Mouse (Mus musculus) MN1 (cell line): ENCODE measurements around the gene Lyrm7.
"Not testable (repeated sequence)": the region's sequence is repeated elsewhere in the genome, so short reads cannot be mapped to it uniquely, and the experiment has no call there.

Source experiments
- DNase-seq: peaks from one replicate; pipeline ENCODE4 v3.0.0-alpha.2; 2016; ENCODE audit warnings: low spot score

The Lyrm7 gene

DNA sequence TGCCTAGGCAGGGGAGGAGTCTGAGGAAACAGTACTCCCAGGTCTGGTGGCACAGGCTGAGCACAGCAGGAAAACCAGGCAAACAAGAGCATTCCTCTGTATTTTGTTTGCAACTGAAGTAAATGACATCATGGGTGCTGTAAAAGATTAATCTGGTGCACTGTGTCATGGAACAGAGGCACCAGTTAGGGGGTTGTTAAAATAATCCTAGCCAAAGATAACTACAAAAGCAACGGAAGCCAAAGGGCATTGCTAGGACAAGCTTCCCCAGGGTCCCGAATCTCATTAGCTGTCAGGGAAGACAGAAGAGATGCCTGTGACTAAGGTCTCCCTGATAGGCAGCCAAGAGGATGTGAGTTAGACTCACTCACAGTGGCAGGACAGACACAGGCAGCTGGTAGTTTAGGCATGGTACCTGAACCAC, 20.3 kb upstream of the Lyrm7 start:
- DNase-seq, result peak; percentile 60

DNA sequence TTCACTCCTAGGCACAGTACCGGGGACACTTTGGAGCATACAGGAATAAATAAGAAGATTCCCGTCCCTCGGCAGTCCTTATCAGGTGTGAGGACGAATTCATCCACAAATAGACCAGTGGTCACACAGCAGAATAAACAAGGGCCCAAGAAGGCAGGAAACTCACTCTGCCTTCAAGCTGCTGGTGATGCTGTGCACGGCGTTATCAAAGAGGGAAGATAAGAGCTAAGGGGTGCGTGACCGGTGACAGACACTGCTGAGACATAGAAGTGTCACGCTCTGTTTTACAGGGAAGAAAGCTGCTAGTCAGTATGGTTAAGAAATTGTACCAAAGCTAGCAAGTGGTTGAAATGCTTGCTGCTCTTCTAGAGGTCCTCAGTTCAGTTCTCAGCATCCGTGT, 19.2 kb upstream of the Lyrm7 start:
- no peak for DNase-seq

DNA sequence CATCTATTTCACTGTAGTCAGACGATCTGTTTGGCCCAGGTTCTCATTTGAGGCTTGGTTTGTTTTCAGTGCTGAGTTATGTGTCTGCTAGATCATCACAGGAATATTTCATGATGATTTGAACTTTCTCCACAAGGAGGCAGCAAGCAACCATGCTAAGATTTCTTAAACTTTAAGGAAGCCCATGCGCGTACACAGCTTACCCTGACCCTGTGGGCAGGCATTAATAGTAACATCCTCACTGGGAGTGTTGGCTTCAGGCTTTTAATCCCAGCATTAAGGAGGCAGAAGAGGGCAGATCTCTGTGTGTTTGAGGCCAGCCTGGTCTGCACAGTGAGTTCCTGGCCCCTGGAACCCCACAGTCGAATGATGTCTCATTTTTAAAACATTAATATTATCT, 18.7 kb upstream of the Lyrm7 start:
- DNase-seq, result peak; percentile 91

DNA sequence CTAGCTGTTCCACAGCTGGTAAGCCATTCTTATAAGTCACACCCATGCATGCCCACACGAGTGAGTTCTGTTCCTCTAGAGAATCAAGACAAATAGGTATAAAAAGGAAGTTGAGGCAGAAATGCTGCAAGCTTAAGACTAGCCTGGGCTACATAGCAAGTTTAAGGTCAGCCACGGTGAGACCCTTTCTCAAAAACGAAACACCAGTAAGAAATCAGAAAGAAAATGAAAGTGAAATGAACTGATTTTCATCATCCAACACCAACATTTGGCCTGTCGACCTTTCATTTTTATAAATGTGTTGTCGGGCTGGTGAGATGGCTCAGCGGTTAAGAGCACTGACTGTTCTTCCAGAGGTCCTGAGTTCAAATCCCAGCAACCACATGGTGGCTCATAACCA, 18.2 kb upstream of the Lyrm7 start:
- DNase-seq, result no peak

DNA sequence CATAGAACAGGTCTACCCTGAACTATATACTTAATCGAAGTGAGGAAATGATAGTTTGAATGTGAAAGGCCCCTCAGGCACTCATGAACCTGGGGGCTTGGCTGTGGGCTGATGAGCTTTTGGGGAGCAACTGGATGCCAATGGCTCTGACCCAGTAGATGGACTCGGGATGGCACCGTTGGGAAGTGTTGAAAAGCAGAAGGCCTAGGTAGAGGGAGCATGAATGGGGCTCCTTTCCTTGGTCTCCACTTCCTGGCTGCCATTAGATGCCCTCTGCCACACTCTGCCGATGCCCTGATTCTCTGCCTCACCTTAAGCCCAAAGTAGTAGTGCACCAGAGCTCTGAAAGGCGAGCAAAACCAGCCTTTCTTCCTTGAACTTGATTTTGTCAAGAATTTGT, 15.3 kb upstream of the Lyrm7 start:
- no peak for DNase-seq

DNA sequence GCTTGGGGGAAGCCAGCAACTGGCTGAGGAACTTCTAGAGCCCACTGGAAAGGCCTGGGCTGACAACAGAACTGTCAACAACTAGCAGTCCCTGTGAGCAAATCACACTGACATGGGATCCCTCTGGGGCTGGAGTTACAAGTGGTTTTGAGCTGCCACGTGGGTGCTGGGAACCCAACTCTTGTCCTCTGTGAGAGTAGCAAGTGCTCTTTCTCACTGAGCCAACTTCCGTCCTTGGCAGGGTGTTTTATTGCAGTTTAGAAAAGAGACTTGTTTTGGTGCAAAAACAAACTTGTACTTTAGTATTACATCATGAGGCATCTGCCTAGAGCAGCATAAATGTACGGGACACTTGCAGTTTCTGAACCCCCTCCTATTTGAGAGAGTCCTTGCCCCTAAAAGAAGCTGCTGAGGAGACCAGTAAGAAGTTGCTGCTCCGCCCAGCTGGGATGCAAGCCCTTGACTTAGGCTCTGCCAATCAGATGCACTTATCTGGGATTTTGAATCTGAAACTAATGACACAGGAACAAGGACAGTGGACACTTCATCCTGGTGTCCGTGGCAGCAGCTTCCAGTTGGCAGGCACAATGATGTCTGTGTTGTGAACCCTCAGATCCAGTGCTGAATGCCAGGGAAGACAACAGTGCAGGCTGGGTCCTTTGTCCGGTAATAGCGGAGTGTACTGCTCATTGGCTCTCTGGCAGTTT, 11.3 kb upstream of the Lyrm7 start:
- DNase-seq, result no peak

DNA sequence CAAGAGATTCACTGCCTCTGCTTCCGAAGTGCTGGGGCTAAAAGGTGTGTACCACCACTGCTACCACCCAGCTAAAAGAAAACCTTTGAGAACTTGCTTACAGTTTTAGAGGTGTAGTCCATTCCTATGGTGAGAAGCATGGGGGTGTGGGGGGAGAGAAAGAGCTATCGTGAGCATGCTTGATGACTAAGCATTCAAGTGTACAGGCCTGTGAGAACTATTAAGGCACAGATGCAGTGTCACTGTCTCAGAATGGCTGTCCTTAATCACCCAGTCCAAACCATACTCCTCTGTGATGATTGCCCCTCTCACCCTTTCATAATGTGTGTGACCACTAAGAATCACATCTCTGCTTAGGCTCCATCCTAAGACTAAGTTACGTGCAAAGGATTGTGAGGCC, 8.6 kb upstream of the Lyrm7 start:
- DNase-seq, result no peak

DNA sequence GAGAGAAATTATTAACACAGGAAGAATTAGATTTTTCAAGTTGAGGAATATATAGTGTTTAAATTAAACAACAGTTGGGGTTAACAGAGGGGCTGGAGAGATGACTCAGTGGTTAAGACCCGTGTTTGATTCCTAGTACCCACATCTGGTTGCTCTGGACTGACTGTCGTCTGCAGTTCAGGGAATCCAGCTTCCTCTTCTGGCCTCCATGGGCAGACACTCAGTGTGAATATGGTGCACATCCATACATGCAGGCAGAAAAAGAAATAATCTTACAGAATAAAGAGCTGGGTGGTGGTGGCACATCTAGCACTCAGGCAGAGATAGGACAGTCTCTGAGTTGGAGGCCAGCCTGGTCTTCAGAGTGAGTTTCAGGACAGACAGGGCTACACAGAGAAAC, 7.7 kb upstream of the Lyrm7 start:
- no peak for DNase-seq

DNA sequence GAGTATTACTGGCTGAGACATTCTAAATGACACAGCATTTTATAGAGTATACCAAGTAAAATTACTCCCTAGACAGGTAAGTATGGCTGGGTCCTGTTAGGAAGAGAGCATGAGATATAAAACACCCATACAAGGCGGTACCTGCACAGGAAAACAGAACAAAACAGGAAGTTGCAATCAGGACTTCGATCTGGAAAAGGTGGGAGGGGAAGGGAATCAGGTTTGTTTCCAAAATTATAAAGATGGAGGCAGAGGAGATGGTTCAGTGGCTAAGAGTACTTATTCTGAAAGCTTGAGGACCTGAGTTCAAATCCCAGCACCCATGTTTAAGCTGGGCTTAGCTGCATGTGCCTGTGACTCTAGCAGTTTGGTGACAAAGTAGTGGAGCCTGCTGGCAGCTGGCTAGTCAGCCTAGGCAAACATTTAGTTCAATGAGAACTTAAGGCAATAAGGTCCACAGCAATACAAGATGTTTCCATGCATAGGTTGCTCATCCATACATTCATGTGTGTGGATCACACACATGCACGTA, 7.3 kb upstream of the Lyrm7 start:
- no peak for DNase-seq

DNA sequence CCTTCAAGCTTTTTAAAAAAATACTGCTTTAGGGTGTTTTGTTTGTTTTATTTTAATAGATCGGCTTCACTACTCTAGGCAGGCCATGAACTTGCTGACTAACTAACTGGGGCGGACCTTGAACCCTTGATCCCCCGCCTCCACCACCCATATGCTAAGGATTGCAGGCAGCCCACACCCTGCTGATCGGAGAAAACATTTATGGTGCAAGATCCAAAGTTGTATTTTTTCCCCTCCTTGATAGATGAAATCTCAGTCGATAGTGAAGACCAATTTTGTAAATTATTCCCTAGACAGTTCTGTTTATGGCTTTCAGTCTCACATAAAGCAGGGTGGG, 6.3 kb upstream of the Lyrm7 start:
- no peak for DNase-seq

DNA sequence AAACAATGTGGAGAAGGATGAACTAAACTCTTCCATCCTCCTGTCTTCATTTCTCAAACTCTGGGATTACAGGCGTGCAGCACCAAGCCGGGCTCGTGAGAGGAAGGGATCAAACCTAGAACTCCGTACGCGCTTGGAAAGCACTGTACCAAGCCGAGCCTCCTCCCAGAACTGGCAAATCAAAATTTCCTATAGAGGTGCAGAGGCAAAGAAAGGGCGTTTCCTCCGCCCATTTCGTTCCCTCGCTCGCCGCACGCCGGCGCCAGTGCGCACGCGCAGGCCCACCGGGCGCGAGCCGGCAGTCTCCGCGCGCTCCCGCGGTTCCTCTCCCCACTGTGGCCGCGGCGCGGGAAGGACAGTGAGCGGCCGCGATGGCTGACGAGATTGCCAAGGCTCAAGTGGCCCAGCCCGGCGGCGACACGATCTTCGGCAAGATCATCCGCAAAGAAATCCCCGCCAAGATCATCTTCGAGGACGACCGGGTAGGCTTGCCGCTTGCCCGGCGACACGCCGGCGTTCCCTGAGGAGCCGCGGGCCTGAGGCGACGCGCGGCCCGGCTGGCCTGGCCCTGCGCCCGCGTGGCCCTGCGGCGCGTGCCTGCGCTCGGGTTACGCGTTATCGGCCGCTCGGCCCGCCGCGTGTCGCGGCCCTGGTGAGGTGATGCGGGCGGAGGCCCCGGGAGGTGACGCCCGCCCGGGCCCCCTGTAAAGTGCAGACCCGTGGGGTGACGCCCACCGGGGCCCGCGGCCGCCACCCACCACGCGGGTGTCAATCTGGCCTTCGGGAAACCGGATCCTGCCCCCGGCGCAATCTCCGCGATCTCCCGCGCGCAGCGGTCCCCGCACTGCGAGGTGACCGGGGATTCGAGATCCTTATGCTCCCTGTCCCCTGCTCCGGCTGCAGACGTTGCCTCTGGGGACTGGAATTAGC, 5.7 kb upstream of the Lyrm7 start, which contains the start of gene Hint1:
Gene Hint1 (plus strand): TSS at position 265 of the 930 bp plus-strand sequence.
- DNase-seq, result peak; percentile 97

DNA sequence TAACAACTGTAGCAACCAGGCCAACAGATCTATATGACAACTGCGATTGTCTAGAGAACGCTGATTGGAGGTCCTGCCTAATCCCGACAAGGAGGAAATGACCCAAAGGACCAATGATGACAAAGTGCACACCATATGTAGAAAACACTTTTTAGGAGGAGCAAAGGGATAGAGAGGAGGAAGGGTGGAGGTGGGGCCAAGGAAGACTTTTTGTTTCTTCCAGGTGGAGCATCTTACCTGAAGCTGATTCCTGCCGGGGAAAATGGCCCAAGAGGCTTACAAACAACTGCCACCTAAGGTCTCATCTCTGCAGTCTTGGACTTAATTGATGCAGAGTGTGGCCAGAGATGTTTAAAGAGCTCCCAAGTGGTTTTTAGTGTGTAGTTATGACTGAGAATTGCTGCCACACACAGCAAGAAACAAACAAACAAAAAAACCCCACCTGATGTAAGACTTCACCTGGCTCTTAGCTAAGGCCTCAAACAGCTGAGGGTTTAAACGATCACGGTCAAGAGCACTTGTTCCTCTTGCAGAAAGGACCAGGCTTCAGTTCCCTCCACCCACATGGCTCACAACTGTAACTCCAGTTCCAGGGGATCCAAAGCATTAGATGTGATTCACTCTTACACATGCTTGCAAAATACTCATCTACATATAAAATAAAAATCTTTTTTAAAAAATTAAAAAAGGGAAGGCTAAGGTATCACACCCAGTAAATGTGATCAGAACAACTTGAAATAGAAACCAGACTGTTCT, 4.8 kb upstream of the Lyrm7 start:
- DNase-seq, result peak; percentile 38

DNA sequence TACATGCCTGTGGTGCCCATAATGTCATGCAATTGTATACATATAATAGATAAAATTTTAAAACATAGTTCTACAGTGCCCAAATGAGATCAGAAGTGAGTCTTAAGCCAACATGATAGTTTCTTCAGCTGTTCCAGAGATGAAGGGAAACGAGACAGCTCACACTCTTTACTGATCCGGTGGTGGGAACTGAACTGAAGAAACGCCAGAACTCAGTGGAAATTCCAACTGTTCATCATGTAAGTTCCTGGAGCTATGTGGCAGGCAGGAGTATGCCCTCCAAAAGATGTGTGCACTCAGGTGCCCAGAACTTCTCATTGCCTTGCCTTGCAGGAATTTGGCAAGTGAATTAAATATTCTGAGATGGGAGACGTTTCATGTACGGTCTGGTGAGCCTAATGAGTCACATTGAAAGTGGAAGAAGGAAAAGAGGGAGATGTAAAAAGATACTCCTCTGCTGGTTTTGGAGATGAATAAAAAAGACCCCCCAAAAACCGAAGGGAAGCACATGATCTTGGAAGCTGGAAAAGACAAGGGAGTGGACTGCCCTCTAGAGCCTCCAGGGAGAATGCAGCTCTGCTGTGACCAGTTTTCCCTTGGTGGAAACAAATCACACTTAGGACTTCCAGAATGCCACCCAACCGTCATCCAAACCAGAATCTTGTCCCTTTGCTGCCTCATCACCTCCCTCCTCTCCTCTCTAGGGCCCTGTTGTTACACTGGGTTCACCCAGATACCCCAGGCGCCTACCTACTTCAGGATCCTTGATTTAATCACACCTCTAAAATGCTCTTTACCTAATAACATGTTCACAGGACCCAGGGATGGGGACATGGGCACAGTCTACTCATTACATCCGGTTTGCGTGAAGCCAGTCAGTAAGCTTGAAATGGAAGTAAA, 2.2 kb upstream of the Lyrm7 start:
- DNase-seq, result peak; percentile 68

DNA sequence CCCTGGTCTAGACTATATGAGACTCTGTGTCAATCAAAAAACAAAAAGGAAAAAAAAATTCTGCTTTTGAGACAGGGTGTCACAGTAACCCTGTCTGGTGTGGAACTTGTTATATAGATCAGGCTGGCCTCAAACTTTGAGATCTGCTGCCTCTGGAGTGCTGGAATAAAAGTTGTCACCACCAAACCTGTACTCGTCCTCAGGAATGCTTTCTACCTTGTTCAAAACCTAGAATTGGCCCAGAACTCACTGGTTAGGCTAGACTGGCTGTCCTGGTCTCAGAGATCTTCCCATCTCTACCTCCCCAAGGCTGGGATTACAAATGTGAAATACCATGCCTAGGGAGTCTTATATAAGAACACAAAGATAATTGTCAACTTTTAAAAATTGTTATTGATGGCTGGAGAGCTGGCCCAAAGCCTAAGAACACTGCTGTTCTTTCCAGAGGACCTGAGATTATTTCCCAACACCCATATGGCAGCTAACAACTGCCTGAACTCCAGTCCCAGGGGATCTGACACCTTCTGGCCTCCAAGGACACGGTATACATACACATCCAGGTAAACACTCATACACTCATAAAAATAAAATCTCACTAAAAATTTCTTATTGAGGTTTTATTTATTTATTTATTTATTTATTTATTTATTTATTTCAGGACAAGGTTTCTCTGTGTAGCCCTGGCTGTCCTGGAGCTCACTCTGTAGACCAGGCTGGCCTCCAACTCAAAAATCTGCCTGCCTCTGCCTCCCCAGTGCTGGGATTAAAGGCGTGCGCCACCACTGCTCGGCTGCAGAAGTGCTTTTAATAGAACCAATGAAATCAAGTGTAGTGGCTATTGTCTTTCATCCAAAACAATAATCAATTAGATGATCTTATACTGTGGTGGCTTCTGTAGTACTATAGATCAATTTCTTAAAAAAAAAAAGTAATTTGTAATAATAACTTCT, 1.0 kb upstream of the Lyrm7 start:
- DNase-seq, result no peak

DNA sequence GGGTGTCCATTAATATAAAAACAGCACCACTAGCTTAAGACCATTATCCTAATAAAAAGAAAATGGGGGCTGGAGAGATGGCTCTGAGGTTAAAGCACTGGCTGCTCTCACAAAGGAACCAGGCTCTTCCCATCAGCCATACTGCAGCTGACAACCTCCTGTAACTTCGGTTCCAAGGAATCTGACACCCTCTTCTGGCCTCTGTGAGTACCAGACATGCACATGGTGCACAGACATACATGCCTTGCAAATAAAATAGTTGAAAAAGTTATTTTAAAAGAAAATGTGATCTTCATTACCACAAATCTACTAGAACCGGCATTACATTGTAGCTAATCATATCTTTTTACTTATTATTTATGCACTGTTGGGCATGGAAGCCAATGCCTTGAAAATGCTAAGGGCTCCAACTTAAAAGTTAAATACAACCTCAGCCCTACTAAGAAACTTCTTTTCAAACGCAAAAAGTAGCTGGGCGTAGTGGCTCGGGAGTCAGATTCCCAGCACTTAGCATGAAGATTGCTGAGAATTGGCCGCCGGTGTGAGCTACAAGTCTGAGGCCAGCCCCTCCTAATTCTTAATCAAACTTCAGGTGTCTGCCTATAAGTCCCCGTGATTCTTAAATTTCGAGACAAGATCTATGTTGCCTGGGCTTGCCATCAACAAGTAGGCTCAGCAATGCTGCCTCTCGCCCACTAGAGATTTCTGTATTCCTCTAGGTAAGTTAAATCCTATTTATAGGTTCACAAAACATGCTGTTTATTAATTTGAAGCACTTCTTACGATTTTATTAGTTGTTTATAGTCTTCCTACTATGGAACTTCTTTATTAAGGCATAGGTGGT, 1.2 kb downstream of the Lyrm7 start:
- peak; percentile 66 for DNase-seq

DNA sequence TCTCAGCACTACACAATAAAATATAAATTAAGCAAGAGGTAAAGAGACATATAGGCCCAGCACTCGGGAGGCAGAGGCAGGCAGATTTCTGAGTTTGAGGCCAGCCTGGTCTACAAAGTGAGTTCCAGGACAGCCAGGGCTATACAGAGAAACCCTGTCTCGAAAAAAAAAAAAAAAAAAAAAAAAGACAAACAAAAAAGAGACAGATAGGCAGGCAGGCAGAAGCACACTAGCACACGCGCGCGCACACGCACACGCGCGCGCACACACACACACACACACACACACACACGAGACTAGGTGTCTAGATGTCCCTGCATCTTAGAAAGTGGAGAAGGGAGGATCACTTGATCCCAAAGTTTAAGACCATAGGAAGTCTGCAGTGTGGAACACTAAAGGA, 1.8 kb downstream of the Lyrm7 start:
- DNase-seq, result not testable (repeated sequence)

DNA sequence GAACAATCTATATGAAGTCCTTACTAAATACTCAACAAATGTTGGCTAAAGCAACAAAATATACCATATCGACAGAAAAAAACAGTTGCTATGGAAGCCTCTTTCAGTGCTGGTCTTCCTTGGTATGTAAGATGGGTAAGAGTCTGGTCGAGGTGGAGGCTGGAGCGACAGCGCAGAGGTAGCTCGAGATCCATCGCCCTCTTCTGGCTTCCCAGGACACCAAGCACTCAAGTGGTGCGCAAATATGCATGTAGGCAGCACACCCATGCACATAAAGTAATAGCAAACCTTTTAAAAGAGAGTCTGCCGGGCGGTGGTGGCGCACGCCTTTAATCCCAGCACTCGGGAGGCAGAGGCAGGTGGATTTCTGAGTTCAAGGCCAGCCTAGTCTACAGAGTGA, 9.1 kb downstream of the Lyrm7 start:
- no peak for DNase-seq

DNA sequence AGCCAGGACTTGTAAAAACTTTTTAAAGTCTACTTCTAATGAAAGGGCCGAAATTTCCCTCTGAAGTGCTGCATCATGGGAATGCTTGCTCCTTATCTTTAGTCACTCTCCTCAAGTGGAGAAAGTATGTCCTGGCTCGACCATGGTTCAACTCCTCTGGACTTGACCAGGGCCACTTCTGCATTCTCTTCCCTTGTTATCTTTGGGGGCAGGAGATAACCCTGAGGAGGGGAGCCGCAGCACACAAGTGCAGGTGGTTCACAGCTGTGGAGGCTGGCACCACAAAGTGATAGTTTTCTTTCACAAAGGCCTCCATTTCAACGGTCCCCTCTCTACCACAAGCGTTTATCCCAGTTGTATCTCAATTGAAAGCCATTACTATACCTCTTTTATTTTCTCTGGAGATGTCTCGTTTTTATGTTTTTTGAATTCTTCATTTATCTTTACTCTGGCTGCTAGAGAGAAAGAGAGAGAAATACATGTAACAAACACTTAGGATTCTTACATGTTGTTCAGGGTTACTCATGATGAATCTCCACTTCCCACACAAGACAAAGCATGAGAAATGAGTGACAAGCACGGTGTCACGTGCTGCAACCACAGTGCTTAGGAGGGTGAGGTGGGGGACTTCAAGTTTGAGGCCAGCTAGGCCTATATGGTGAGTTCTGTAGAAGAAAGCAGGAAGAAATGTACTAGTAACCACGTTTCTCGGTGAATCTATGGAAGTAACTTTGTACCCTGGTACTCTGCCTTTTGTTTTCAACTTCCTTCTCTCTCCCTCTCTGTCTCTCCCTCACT, 10.6 kb downstream of the Lyrm7 start:
- DNase-seq, result no peak
